Mouse (Mus musculus): Measurements from ENCODE around the gene Coro7.
"Not testable (repeated sequence)": the region's sequence is repeated elsewhere in the genome, so short reads cannot be mapped to it uniquely, and the experiment has no call there.

Coro7 gene

GRCm38 (mm10) chr16:4683193-4683580 lies 3.6 kb upstream of the Coro7 start:
- in situ Hi-C loops (cut with MboI; ENCODE audit: low sequenced_read_pairs) = no loop called here

GRCm38 (mm10) chr16:4682628-4683179 lies 3.1 kb upstream of the Coro7 start:
- in situ Hi-C loops (cut with MboI; ENCODE audit: low sequenced_read_pairs) = no loop called here

GRCm38 (mm10) chr16:4680922-4681455 lies 1.4 kb upstream of the Coro7 start:
- in situ Hi-C loops (cut with MboI; ENCODE audit: low sequenced_read_pairs) = not testable (repeated sequence)

DNA sequence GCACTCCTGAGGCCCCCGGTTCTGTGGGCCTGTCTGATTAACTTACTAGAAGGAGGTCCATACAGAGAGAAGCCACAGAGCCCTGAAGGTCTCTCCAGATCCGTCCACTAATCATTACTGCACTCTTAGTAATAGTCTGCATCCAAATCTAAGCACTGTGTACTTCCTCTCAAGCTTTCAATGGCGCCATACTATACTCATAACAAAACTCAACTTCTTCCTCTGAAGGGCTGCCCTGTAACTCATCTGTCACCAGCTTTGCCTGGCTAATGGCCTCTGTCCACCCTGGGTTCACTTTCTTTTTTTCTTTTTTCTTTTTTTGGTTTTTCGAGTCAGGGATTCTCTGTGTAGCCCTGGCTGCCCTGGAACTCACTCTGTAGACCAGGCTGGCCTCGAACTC lies 1.5 kb downstream of the Coro7 start:
- in situ Hi-C loops (cut with MboI; ENCODE audit: low sequenced_read_pairs) = no loop called here

- in situ Hi-C loops (cut with MboI; ENCODE audit: low sequenced_read_pairs) = no loop called here
Observed at GRCm38 (mm10) chr16:4676836-4677235, 2.7 kb downstream of the Coro7 start.

GRCm38 (mm10) chr16:4674091-4674490 lies 5.5 kb downstream of the Coro7 start:
- in situ Hi-C loops (cut with MboI; ENCODE audit: low sequenced_read_pairs) = no loop called here

DNA sequence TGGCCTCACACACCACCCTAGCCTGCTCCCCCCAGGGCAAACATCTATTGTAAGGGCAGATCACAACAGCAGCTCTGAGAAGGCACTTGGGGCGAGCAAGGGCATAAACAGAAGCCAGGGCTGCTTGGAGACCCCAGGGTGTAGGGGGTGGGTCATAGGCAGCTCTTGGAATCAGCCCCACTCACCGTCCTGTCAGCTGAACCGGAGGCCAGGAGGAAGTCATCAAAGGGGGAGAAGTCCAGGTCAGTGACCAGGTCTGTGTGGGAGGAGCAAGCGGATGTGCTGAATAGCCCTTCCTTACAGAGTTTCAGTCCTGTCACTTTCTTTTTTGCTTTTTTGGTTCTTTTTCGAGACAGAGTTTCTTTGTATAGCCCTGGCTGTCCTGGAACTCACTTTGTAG lies 9.3 kb downstream of the Coro7 start:
- in situ Hi-C loops (cut with MboI; ENCODE audit: low sequenced_read_pairs) = no loop called here

- in situ Hi-C loops (cut with MboI; ENCODE audit: low sequenced_read_pairs) = no loop called here
Observed at GRCm38 (mm10) chr16:4667190-4667808, 12.3 kb downstream of the Coro7 start.

GRCm38 (mm10) chr16:4665726-4666125 lies 13.9 kb downstream of the Coro7 start:
- in situ Hi-C loops (cut with MboI; ENCODE audit: low sequenced_read_pairs) = no loop called here

GRCm38 (mm10) chr16:4663806-4664205 lies 15.8 kb downstream of the Coro7 start:
- in situ Hi-C loops (cut with MboI; ENCODE audit: low sequenced_read_pairs) = no loop called here

GRCm38 (mm10) chr16:4661605-4662004 lies 18.0 kb downstream of the Coro7 start:
- in situ Hi-C loops (cut with MboI; ENCODE audit: low sequenced_read_pairs) = no loop called here

DNA sequence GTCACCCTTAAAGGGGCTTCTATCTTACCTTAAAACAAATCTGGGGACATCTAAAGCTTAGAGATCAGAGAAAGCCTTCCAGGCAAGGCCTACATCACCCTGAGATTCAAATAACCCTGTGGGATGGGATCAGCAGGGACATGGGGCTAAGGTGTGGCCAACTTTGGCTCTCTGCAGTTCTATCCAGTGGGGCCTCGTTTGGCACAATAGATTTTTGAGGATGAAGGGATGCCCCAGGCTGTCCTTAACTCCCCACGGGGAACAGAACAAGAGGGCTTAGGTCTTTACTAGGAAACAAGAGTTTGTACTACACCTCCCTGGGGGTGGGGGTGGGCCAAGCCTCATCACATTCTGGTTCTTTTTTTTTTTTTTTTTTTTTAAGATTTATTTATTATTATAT lies 20.3 kb downstream of the Coro7 start:
- in situ Hi-C loops (cut with MboI; ENCODE audit: low sequenced_read_pairs) = no loop called here

DNA sequence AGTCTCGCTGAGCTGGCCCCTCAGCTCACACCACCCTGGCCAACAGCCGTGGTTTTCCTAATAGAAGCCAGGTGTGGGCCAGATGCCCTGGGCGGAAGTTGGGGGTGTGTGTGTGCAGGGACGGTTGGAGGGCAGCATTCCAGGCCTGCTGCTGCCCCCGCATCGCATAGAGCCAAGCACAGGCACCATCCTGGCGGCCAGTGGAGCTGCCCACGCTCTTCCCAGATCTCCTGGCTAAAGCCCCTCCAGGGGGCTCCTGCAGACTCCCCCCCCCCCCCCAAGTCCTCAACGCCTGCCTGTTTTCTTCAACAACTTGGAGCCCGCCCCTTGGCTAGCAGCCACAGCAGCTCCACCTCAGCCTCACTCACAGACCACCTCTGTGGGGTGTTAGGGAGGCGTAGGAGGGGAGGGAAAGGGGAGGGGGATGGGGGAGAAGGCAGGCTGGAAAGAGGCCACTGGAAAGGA lies 20.8 kb downstream of the Coro7 start:
- in situ Hi-C loops (cut with MboI; ENCODE audit: low sequenced_read_pairs) = no loop called here

DNA sequence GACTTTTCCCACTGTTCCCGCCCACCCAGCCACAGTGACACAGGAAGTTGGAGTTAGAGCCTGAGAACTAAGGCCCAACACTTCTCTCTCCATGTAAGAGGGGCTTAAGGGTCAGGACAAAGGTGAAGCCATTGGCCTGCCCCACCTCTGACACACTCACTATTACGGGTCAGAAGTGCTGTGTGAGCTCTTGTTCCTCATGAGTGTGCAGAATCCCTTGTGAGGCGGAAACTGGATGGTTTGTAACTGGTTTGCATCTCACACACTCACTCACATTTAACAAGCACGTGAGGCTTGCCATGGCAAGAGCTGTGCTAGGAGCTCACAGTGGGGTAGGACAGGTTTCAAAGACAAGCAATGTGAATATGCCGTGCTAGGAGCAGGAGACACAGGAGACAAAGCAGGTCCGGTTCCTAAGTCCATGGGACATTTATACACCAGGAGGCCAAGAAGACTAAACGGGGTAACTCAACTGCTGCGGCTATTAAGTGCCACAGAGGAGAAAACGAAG lies 23.0 kb downstream of the Coro7 start:
- in situ Hi-C loops (cut with MboI; ENCODE audit: low sequenced_read_pairs) = no loop called here

GRCm38 (mm10) chr16:4655764-4656570 lies 23.6 kb downstream of the Coro7 start:
- in situ Hi-C loops (cut with MboI; ENCODE audit: low sequenced_read_pairs) = no loop called here

DNA sequence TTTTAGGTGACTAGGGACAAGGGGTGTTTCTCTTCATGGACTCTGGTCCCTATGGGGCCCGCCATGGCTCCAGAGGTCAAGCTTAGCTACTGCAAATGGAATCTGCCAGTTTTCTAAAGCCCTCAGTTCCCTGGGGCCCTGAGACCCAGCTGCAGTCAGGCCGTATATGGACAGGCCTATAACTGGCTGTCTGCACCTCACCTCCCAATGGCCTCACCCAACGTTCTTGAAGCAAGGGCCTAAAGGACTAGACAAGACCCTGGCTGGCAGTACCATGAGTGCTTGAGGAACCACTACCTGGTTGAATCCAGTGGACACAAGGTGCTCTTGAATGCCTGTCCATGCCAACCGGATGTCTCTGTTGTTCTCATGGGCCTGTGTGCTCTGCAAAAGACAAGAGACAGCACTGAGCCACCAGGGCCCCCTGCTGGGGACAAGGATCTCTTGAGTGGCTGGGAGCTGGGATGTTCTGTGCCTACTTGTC lies 24.3 kb downstream of the Coro7 start:
- in situ Hi-C loops (cut with MboI; ENCODE audit: low sequenced_read_pairs) = no loop called here

DNA sequence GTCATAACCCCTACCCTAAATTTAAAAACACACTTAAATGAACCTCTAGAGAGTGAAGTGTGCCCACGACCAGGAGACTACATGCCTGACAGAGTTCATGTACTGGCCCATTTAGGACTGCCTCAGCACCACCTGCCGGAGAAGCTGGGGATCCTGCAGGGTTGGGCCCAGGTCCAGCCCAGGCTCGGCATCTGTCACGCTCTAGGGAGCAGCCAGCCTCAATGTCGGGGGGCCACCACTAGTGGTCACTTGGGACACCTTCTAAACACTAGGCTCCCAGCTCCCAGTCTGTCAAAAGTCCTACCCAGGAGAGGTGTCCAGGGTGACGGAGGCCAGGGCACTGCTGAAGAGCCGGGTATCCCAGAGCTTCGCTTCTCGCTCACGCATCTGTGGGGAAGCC lies 24.9 kb downstream of the Coro7 start:
- in situ Hi-C loops (cut with MboI; ENCODE audit: low sequenced_read_pairs) = no loop called here

DNA sequence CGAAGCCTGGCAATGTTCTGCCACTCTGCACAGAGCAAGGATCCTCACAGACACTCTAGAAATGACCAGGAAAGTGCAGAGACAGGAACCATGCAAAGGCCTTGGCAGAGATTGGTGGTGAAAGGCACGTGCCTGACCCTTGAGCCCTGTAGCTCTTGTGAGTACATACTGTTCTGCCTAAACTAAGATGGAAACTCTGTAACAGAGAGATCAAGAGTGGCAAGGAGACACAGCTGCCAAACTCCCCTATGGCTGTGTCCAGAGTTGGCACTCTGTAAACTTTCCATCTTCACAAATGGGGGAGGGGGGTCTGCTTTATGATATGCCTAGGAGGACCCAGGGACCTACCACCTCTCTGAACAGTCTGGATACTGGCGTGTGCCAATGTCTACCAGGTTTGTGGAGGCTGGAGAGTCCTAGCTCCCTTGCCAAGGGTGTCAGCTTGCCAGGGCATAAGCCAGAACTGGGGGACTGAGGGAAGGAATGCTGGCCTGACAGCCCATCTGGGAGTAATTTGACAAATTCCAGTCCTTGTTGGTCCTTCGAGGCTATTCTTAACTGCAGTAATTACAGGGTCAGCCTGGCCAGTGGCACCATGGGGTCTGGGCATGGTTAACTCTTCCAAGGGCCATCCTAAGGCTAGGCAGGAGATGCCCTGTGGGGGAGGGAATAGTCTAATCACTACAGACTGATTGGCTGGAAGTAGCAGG lies 26.7 kb downstream of the Coro7 start:
- in situ Hi-C loops (cut with MboI; ENCODE audit: low sequenced_read_pairs) = no loop called here

DNA sequence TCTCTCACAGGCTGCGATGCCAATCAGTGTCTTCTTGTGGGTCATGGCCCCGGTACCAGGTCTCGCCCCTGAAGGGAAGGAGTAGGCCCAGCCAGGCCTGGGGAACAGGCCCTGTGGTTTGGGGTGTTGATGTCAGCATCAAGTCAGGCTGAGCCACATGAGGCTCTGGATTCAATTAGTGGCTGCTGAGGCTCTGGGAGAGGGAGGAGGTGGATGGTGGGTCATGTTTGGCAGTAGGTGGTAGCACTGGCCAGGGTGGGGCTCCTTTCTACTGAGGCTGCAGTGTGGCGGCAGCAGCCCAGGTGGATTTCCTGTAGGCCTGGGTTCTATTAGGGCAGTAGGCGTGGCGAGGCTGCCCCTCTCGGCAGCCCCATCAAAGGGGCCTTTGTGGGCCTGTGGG lies 28.0 kb downstream of the Coro7 start:
- in situ Hi-C loops (cut with MboI; ENCODE audit: low sequenced_read_pairs) = no loop called here

- in situ Hi-C loops (cut with MboI; ENCODE audit: low sequenced_read_pairs) = no loop called here
Observed at GRCm38 (mm10) chr16:4651081-4651480, 28.5 kb downstream of the Coro7 start.

GRCm38 (mm10) chr16:4650161-4650560 lies 29.4 kb downstream of the Coro7 start:
- in situ Hi-C loops (cut with MboI; ENCODE audit: low sequenced_read_pairs) = no loop called here

Data from CH12F3 (cell line).